Mouse (Mus musculus) embryonic facial prominence, embryonic 12.5 days (tissue): Measurements from ENCODE around the gene Tmem230. TPM values are rescaled to one million over a fixed set of nuclear protein-coding genes. Genes with fewer than 3 reads are reported as not detected.

Experiments used
- polyA plus RNA-seq: library from polyadenylated mRNA; unstranded; fragments of >200 nt; fragmentation: Nextera tagmentation; extraction: Ambion mirVana; gene quantifications from 2 replicates; pipeline ENCODE4 v1.2.1, GENCODE M21; 2016

The Tmem230 gene
- polyA plus RNA-seq, 1 experiment from 2014 or later = 54.8 TPM

Other genes with a start within 250 kb of the Tmem230 start
- gene Rassf2, start 217.5 kb downstream of the Tmem230 start, polyA plus RNA-seq = 8.5 and 9.9 TPM in 2 replicates
- 15.0 and 16.4 TPM in 2 replicates for gene Slc23a2, start 102.7 kb downstream of the Tmem230 start, polyA plus RNA-seq
- 259 and 261 TPM in 2 replicates for gene Pcna, start 5.5 kb upstream of the Tmem230 start, polyA plus RNA-seq
- gene Cds2, start 15.3 kb upstream of the Tmem230 start, polyA plus RNA-seq = 30.1 and 32.7 TPM in 2 replicates
- gene Prokr2, start 137.6 kb upstream of the Tmem230 start, polyA plus RNA-seq = 3.7 TPM in 2 replicates